Mouse (Mus musculus) forebrain, embryonic 14.5 days (tissue): Measurements from ENCODE around the gene Adra1d. TPM values are rescaled to one million over a fixed set of nuclear protein-coding genes. Genes with fewer than 3 reads are reported as not detected.

Experiments used
- ATAC-seq: fragments of 200-750 bp; cut with Nextera tagmentation; 2 replicates; pipeline ENCODE4 v1.8.0; 2017; ENCODE audit warnings: mild to moderate bottlenecking, moderate library complexity
- DNase-seq: peaks from one replicate; pipeline ENCODE4 v3.0.0-alpha.2; 2015; ENCODE audit warnings: low spot score
- H3K27ac ChIP-seq: fragments of 300-500 bp; sonication (generic); 2 replicates; pipeline ENCODE4 v1.5.1; 2014; ENCODE audit warnings: low read depth, mild to moderate bottlenecking, control low read depth, low read length, moderate library complexity
- H3K27me3 ChIP-seq: fragments of 300-500 bp; sonication (generic); replicated peaks from 2 replicates; pipeline ENCODE4 v1.6.1; 2014; ENCODE audit warnings: low read length, control low read depth, mixed read lengths; ENCODE audit not compliant: control insufficient read depth, insufficient read depth
- H3K36me3 ChIP-seq: fragments of 300-500 bp; sonication (generic); 2 replicates; pipeline ENCODE4 v1.6.1; 2014; ENCODE audit warnings: low read length, control low read depth; ENCODE audit not compliant: control insufficient read depth, insufficient read depth
- H3K4me1 ChIP-seq: fragments of 300-500 bp; sonication (generic); 2 replicates; pipeline ENCODE4 v1.6.1; 2014; ENCODE audit warnings: antibody characterized with exemption, low read length, control low read depth; ENCODE audit not compliant: control insufficient read depth, insufficient read depth
- H3K4me2 ChIP-seq: fragments of 300-500 bp; sonication (generic); 2 replicates; pipeline ENCODE4 v1.6.1; 2014; ENCODE audit warnings: mild to moderate bottlenecking, control low read depth, low read length
- H3K4me3 ChIP-seq: fragments of 300-500 bp; sonication (generic); 2 replicates; pipeline ENCODE4 v1.5.1; 2014; ENCODE audit warnings: low read depth, low read length, control low read depth
- H3K9ac ChIP-seq: fragments of 300-500 bp; sonication (generic); 2 replicates; pipeline ENCODE4 v1.6.1; 2014; ENCODE audit warnings: mild to moderate bottlenecking, low read length, control low read depth, moderate library complexity
- H3K9me3 ChIP-seq: fragments of 300-500 bp; sonication (generic); replicated peaks from 2 replicates; pipeline ENCODE4 v1.6.1; 2016; ENCODE audit warnings: low read length, control low read depth, mixed read lengths; ENCODE audit not compliant: control insufficient read depth
- WGBS: fragments of 180-500 bp; shearing (Covaris S2); extraction: QIAGEN DNeasy Blood & Tissue Kit; methylation state at CpG from one replicate; pipeline ENCODE4 v1.1.7; 2014; 5-methylcytosine and 5-hydroxymethylcytosine counted together
- polyA plus RNA-seq: library from polyadenylated mRNA; unstranded; fragments of >200 nt; fragmentation: Nextera tagmentation; extraction: Ambion mirVana; gene quantifications from 2 replicates; pipeline ENCODE4 v1.2.1, GENCODE M21; 2014

Adra1d gene
- polyA plus RNA-seq, 1 experiment from 2014 or later, result not detected

- H3K4me1 ChIP-seq, result peaks cover 18% of the 10 kb centered on the region
- no peaks in the 10 kb centered on the region for H3K36me3 ChIP-seq
- peak; percentile 56 for ATAC-seq
- H3K27ac ChIP-seq, result no peak overlapping the region
- H3K9me3 ChIP-seq, result no peaks in the 10 kb centered on the region
- peak overlapping the region; percentile 37 for H3K4me2 ChIP-seq
- H3K4me3 ChIP-seq, result no peak overlapping the region
- peak overlapping the region; percentile 18 for H3K9ac ChIP-seq
- 29% methylated on average over 17 of the region's 17 CpGs for WGBS
- DNase-seq, result peak; percentile 87
- no peaks in the 10 kb centered on the region for H3K27me3 ChIP-seq
Observed at GRCm38 (mm10) chr2:131509671-131510313, 52.3 kb downstream of the Adra1d start.

DNA sequence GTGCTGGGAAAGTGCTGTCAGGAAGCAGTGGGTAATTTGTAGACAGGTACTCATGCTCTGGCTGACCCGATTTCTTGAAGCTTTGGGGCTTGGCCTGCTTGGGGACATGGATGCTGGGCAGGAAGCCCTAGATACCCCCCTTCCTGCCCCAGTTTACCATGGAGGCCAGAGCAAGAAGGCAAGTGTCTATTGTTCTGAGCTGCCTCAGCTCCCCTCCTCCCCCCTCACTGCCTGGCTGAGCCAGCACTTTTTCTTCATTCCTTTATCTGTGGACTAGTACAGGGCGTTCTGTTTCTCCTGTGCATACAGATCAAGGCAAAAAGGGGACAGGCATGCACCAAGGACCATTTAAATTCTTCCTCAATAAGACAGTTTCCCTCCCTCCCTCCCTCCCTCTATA lies 53.6 kb downstream of the Adra1d start:
- Histone ChIP-seq H3K27me3 (no peaks in the 10 kb centered on the region), H3K9ac (no peak overlapping the region), H3K27ac (no peak overlapping the region), H3K4me3 (no peak overlapping the region), H3K4me1 (peaks cover 14% of the 10 kb centered on the region), H3K4me2 (no peak overlapping the region), H3K36me3 (no peaks in the 10 kb centered on the region), H3K9me3 (no peaks in the 10 kb centered on the region)
- DNase-seq (no peak), ATAC-seq (no peak)
- WGBS, result 45% methylated on average over 2 of the region's 2 CpGs

DNA sequence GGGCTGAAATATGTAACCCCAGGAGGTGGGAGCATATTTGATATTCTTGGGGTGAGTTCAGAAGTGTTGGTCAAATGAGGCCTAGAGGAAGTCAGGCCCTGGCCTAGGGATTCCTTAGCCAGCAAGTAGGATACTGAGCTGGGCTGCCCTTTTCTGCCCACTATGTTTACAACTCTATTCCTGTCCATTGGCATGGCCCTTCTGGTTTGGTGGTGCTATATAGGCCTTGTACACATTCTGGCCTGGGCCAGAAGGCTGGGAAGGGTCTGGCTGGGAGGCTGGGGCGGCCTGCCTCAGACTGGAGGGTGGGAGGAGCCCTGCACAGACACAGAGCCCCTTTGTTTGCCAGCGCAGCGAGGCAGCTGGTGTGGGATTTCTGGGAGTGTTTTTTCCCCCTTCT lies 55.7 kb downstream of the Adra1d start:
- H3K36me3 ChIP-seq, result no peaks in the 10 kb centered on the region
- H3K4me3 ChIP-seq, result no peak overlapping the region
- H3K27me3 ChIP-seq, result no peaks in the 10 kb centered on the region
- H3K9me3 ChIP-seq, result no peaks in the 10 kb centered on the region
- DNase-seq, result peak; percentile 76
- WGBS, result 2% methylated on average over 3 of the region's 3 CpGs
- ATAC-seq, result peak; percentile 81
- H3K9ac ChIP-seq, result peak overlapping the region; percentile 17; the same call in 1 of the 2 replicates
- H3K4me2 ChIP-seq, result no peak overlapping the region
- H3K27ac ChIP-seq, result peak overlapping the region; percentile 86
- peaks cover 19% of the 10 kb centered on the region for H3K4me1 ChIP-seq

DNA sequence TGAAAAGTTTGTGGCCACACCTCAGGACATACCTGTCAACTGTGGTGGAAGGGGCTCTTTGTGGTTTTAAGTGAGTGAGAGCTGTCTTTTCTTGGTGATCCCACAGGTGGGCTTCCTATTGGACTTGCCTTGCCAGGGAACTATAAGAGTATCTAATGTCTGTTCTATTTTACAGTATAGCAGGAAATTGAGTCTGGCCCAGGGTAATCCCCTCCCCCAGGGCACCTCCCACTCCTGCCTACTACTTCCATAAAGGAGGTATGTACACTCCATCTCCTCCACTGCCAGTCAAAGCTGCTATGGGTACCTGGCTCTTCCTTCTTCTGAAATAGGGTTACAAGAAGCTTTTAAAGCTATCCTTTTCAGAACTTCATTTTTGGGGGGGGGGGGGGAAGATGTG lies 56.7 kb downstream of the Adra1d start:
- Histone ChIP-seq H3K27me3 (no peaks in the 10 kb centered on the region), H3K4me1 (peaks cover 22% of the 10 kb centered on the region), H3K9ac (no peak overlapping the region), H3K27ac (no peak overlapping the region), H3K4me3 (no peak overlapping the region), H3K4me2 (no peak overlapping the region), H3K9me3 (no peaks in the 10 kb centered on the region), H3K36me3 (no peaks in the 10 kb centered on the region)
- ATAC-seq, result no peak
- no peak for DNase-seq

DNA sequence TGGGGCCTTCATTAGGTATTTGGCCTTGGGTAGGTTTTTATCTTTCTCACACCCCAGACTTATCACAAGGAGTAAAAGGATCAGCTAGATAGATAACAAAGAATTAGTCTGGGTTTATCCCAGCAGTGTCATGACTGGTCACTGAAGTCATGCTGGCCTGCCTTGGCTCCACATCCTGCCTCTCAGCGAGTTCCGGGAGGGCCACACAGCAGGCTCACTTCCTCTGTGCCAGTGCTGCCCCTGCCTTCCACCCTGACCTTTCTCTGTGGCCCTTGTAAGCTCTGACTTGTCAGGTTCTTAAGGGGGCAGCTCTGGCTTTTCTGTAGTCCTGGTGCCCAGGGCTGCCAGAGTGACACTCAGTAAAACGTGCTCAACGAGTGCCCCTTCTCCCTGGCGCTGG lies 59.5 kb downstream of the Adra1d start:
- no peak overlapping the region for H3K27ac ChIP-seq
- 83% methylated on average over 5 of the region's 5 CpGs for WGBS
- H3K4me1 ChIP-seq, result peaks cover 17% of the 10 kb centered on the region
- no peaks in the 10 kb centered on the region for H3K36me3 ChIP-seq
- ATAC-seq, result no peak
- H3K27me3 ChIP-seq, result no peaks in the 10 kb centered on the region
- DNase-seq, result no peak
- H3K9ac ChIP-seq, result no peak overlapping the region
- no peak overlapping the region for H3K4me2 ChIP-seq
- H3K4me3 ChIP-seq, result no peak overlapping the region
- no peaks in the 10 kb centered on the region for H3K9me3 ChIP-seq

- no peaks in the 10 kb centered on the region for H3K27me3 ChIP-seq
- H3K36me3 ChIP-seq, result no peaks in the 10 kb centered on the region
- H3K4me1 ChIP-seq, result peaks cover 12% of the 10 kb centered on the region
- no peak overlapping the region for H3K4me3 ChIP-seq
- 51% methylated on average over 5 of the region's 5 CpGs for WGBS
- ATAC-seq (peak; percentile 69), DNase-seq (peak; percentile 42)
- H3K9me3 ChIP-seq, result no peaks in the 10 kb centered on the region
- no peak overlapping the region for H3K4me2 ChIP-seq
- no peak overlapping the region for H3K9ac ChIP-seq
- peak overlapping the region; percentile 59; the same call in 1 of the 2 replicates for H3K27ac ChIP-seq
Observed at GRCm38 (mm10) chr2:131501886-131502285, 60.2 kb downstream of the Adra1d start.

- Histone ChIP-seq H3K4me3 (no peak overlapping the region), H3K9me3 (no peaks in the 10 kb centered on the region), H3K27me3 (no peaks in the 10 kb centered on the region), H3K36me3 (no peaks in the 10 kb centered on the region), H3K27ac (no peak overlapping the region), H3K4me2 (no peak overlapping the region), H3K9ac (no peak overlapping the region), H3K4me1 (peaks cover 9% of the 10 kb centered on the region; the same call in 1 of the 2 replicates)
- 76% methylated on average over 5 of the region's 5 CpGs for WGBS
- ATAC-seq, result no peak
- DNase-seq, result no peak
Observed at GRCm38 (mm10) chr2:131499290-131499845, 62.7 kb downstream of the Adra1d start.

DNA sequence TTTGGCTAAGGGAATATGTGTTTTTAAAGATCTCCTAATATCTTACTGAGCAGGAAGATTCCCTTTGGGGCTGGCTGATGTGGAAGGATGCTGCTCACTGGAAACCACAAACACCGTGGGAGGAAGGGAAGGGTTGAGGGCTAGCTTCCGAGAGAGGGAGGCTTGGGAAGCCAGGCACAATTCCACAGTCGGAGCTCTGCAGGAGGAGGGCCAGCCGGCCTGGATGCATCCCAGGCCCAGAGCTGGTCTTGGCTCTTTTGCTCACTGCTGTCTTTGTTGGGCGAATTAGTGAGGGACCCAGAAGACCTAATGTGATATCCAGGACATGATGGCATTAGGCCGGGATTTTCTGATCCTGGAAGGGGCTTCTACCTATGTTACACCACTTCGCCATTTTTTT lies 63.9 kb downstream of the Adra1d start:
- ATAC-seq, result no peak
- H3K4me3 ChIP-seq, result no peak overlapping the region
- 72% methylated on average over 7 of the region's 7 CpGs for WGBS
- no peak overlapping the region for H3K27ac ChIP-seq
- H3K27me3 ChIP-seq, result no peaks in the 10 kb centered on the region
- peaks cover 16% of the 10 kb centered on the region; the same call in 1 of the 2 replicates for H3K4me1 ChIP-seq
- no peak for DNase-seq
- H3K9ac ChIP-seq, result no peak overlapping the region
- H3K36me3 ChIP-seq, result no peaks in the 10 kb centered on the region
- no peaks in the 10 kb centered on the region for H3K9me3 ChIP-seq
- H3K4me2 ChIP-seq, result no peak overlapping the region

DNA sequence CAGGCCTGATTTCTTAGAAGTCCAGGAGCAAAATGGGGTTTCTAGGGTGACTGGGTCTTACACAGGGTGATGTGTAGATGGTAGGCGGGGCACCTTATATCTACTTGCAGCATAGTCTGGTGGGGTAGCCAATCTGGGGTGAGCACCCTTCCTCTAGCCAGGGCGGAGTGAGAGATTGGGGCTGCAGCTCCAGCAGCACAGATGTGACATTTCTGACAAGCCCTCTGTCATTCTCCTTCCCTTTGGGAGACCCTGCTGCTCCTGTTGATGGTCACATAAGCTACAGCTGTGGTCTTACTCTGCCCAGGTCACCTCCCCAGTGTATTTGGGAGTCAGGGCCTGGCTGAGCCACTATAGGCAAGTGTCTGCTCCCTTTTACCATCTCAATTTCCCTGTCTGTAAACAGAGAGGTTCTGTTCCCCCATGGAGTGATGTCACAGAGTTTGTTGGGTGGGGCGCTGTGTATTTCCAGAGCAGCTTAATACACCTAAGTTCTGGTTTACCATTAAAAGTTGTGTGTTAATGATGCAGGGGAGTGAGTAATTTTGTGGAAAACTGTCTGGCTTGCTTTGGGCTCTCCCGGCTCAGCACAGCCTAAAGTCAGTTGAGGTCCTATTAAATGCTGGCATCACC lies 64.7 kb downstream of the Adra1d start:
- Histone ChIP-seq H3K9ac (no peak overlapping the region), H3K27me3 (no peaks in the 10 kb centered on the region), H3K4me1 (peaks cover 23% of the 10 kb centered on the region), H3K27ac (no peak overlapping the region), H3K9me3 (no peaks in the 10 kb centered on the region), H3K36me3 (no peaks in the 10 kb centered on the region), H3K4me3 (no peak overlapping the region), H3K4me2 (no peak overlapping the region)
- DNase-seq (no peak), ATAC-seq (no peak)
- 95% methylated on average over 4 of the region's 4 CpGs for WGBS
